Mouse (Mus musculus) small intestine, adult 2 months (tissue): ENCODE measurements around the gene Luzp1. TPM values are rescaled to one million over a fixed set of nuclear protein-coding genes. Genes with fewer than 3 reads are reported as not detected.

Experiments used
- H3K27ac ChIP-seq: fragments of 200-500 bp; 2 replicates; pipeline ENCODE4 v1.5.1; 2012; ENCODE audit warnings: low read depth, low read length, control low read depth, inconsistent platforms; ENCODE audit not compliant: insufficient read depth
- H3K27me3 ChIP-seq: fragments of 200-500 bp; 2 replicates; pipeline ENCODE4 v1.6.1; 2012; ENCODE audit warnings: mild to moderate bottlenecking, moderate library complexity, low read length, inconsistent platforms; ENCODE audit not compliant: control insufficient read depth, insufficient read depth
- H3K36me3 ChIP-seq: fragments of 200-500 bp; 2 replicates; pipeline ENCODE4 v1.6.1; 2012; ENCODE audit warnings: mild to moderate bottlenecking, low read length, control low read depth, inconsistent platforms; ENCODE audit not compliant: control insufficient read depth, insufficient read depth
- H3K4me1 ChIP-seq: fragments of 200-500 bp; 2 replicates; pipeline ENCODE4 v1.6.1; 2012; ENCODE audit warnings: low read length, inconsistent platforms, mixed read lengths; ENCODE audit not compliant: control insufficient read depth, insufficient read depth, insufficient read length
- H3K4me3 ChIP-seq: fragments of 200-500 bp; 2 replicates; pipeline ENCODE4 v1.5.1; 2012; ENCODE audit warnings: low read depth, mild to moderate bottlenecking, control low read depth, inconsistent platforms, low read length, moderate library complexity
- CTCF ChIP-seq: fragments of 200-500 bp; IDR thresholded peaks from 2 replicates; pipeline ENCODE4 v1.5.1; 2012; ENCODE audit warnings: low read depth, mild to moderate bottlenecking, control low read depth, inconsistent platforms, low read length, moderate library complexity, mixed read lengths; ENCODE audit not compliant: insufficient replicate concordance, insufficient read length; ENCODE audit errors: extremely low read depth
- POLR2A ChIP-seq: fragments of 200-500 bp; IDR thresholded peaks from 2 replicates; pipeline ENCODE4 v1.6.1; 2012; ENCODE audit warnings: low read depth, mild to moderate bottlenecking, control low read depth, inconsistent platforms, low read length, moderate library complexity
- WGBS: fragments of 180-500 bp; shearing (Covaris S2); methylation state at CpG from one replicate; pipeline ENCODE4 v1.1.7; 2018; 5-methylcytosine and 5-hydroxymethylcytosine counted together
- polyA plus RNA-seq: library from polyadenylated mRNA; depleted of rRNA; stranded (reverse); fragments of >200 nt; gene quantifications from 2 replicates; pipeline ENCODE4 v1.2.3, GENCODE M21; 2012

The Luzp1 gene
- polyA plus RNA-seq, 1 experiment = 18.0 TPM

DNA sequence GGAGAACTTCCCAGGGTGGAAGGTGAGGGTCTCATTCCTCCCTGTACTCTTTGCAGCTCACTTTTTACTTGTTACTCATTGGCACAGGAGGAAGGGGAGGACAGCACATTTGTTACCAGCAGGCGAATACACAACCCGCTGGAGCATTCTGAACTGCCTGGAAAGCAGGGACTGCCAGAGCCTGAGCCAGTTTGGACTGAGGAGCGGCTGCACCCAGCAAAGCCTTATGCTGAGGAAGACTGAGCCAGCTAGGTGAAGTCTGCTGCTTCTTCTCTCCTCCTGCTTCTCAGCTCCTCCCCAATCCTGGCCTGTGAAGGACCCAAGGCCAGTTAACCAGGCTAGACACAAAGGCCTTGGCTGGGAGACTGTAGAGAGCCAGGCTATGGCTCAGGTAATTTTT lies 75.6 kb downstream of the Luzp1 start:
- H3K27ac ChIP-seq = no peak overlapping the region
- H3K36me3 ChIP-seq = peaks cover 71% of the 10 kb centered on the region
- TF ChIP-seq POLR2A (no peak), CTCF (no peak)
- H3K27me3 ChIP-seq = no peaks in the 10 kb centered on the region
- 98% methylated on average over 3 of the region's 3 CpGs for WGBS
- peaks cover 7% of the 10 kb centered on the region; the same call in 1 of the 2 replicates for H3K4me1 ChIP-seq
- no peak overlapping the region for H3K4me3 ChIP-seq

GRCm38 (mm10) chr4:136546279-136547045 lies 76.9 kb downstream of the Luzp1 start:
- H3K27ac ChIP-seq = no peak overlapping the region
- peaks cover 70% of the 10 kb centered on the region for H3K36me3 ChIP-seq
- no peak for TF ChIP-seq POLR2A
- no peak for TF ChIP-seq CTCF
- no peak overlapping the region for H3K4me3 ChIP-seq
- peaks cover 7% of the 10 kb centered on the region; the same call in 1 of the 2 replicates for H3K4me1 ChIP-seq
- WGBS = 26% methylated on average over 3 of the region's 3 CpGs
- H3K27me3 ChIP-seq = no peaks in the 10 kb centered on the region

DNA sequence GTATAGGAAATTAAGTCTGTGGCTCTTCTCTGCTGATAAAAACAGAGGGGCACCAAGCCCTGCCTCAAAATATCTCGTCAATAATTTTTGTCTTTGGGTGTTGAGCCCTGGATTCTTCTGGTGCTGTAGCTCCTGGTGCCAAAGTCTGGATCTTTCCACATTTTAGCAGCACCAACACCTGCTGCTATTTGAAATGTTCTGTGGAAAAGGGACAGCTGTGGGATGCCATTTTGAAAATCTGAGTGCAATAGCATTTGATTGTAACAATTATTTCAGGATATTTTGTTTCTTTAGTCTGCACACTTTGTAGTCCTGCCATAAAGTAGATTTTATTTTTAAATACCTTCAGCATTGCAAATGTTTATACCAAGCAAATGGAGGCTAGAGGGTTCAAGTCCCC lies 78.2 kb downstream of the Luzp1 start:
- TF ChIP-seq CTCF = no peak
- no peak for TF ChIP-seq POLR2A
- no peak overlapping the region for H3K27ac ChIP-seq
- peaks cover 7% of the 10 kb centered on the region; the same call in 1 of the 2 replicates for H3K4me1 ChIP-seq
- 83% methylated on average over 1 of the region's 1 CpGs for WGBS
- peaks cover 68% of the 10 kb centered on the region for H3K36me3 ChIP-seq
- no peak overlapping the region for H3K4me3 ChIP-seq
- no peaks in the 10 kb centered on the region for H3K27me3 ChIP-seq

DNA sequence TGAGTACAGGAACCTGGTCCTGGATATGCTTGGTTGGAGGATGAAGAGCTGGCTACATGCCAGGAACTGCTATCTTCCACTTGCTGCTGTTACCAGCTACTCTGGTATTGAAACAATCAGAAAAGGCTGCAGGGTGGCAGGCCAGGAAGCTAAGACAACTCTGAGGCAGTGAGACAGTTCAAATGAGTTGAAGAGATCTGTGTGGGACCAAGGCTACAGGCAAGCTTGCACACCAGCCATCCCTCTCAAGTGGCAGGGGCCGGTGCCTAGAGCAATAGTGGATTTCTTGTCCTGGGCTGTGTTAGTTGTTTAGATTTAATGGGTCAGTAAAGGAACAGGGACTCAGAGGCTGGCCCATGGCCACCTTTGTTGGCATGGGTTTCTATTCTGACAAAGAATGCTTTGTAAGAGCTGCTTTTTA lies 78.8 kb downstream of the Luzp1 start:
- H3K4me3 ChIP-seq = no peak overlapping the region
- no peaks in the 10 kb centered on the region for H3K27me3 ChIP-seq
- TF ChIP-seq CTCF = no peak
- TF ChIP-seq POLR2A = no peak
- H3K27ac ChIP-seq = no peak overlapping the region
- H3K4me1 ChIP-seq = peaks cover 7% of the 10 kb centered on the region; the same call in 1 of the 2 replicates
- WGBS = 77% methylated on average over 1 of the region's 1 CpGs
- peaks cover 67% of the 10 kb centered on the region for H3K36me3 ChIP-seq

GRCm38 (mm10) chr4:136553108-136553507 lies 83.5 kb downstream of the Luzp1 start:
- WGBS = 78% methylated on average over 1 of the region's 1 CpGs
- Histone ChIP-seq H3K27me3 (no peaks in the 10 kb centered on the region), H3K27ac (no peak overlapping the region), H3K36me3 (peaks cover 70% of the 10 kb centered on the region), H3K4me3 (no peak overlapping the region), H3K4me1 (no peaks in the 10 kb centered on the region; the same call in 1 of the 2 replicates)
- no peak for TF ChIP-seq POLR2A
- TF ChIP-seq CTCF = no peak

GRCm38 (mm10) chr4:136557638-136558037 lies 88.1 kb downstream of the Luzp1 start:
- Histone ChIP-seq H3K27ac (0 out of 2 replicates have a peak overlapping the region, but pooled peaks have one; percentile 21), H3K4me1 (0 out of 2 replicates have a peak, but pooled peaks cover 2% of the 10 kb centered on the region), H3K36me3 (peaks cover 59% of the 10 kb centered on the region), H3K4me3 (no peak overlapping the region), H3K27me3 (no peaks in the 10 kb centered on the region)
- TF ChIP-seq POLR2A (no peak), CTCF (no peak)
- WGBS = 55% methylated on average over 2 of the region's 2 CpGs

DNA sequence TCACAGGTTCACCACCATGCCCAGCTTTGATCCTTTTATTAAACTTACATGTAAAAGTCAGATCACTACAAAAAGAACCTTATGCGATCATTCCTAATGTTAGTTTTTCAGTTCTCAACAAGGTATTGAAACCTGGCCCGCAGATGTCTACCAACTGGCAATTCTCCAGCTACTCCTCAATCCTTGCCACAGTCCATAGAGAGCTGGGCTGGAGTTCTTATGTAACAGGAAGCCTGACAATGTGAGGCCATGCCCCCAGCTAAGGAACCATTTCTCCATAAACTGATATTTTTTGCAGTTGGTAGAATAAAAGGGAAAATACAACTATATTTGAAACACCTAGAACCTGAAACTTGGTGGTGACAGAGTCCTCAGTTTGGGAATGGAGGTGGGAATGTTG lies 90.1 kb downstream of the Luzp1 start:
- no peaks in the 10 kb centered on the region for H3K27me3 ChIP-seq
- H3K4me1 ChIP-seq = 0 out of 2 replicates have a peak, but pooled peaks cover 2% of the 10 kb centered on the region
- WGBS = 64% methylated on average over 2 of the region's 2 CpGs
- no peak for TF ChIP-seq CTCF
- TF ChIP-seq POLR2A = no peak
- H3K4me3 ChIP-seq = no peak overlapping the region
- no peak overlapping the region for H3K27ac ChIP-seq
- peaks cover 45% of the 10 kb centered on the region for H3K36me3 ChIP-seq
